Mouse (Mus musculus): ENCODE results near the gene Trim75. TPM values are rescaled to one million over a fixed set of nuclear protein-coding genes. Genes with fewer than 3 reads are reported as not detected.

The Trim75 gene
- not detected for polyA plus RNA-seq (2015; fragmentation: Illumina TruSeq; extraction: RNeasy Lipid Tissue Mini Kit (QIAGEN cat#74804); ENCODE audit: low read depth, low replicate concordance)

DNA sequence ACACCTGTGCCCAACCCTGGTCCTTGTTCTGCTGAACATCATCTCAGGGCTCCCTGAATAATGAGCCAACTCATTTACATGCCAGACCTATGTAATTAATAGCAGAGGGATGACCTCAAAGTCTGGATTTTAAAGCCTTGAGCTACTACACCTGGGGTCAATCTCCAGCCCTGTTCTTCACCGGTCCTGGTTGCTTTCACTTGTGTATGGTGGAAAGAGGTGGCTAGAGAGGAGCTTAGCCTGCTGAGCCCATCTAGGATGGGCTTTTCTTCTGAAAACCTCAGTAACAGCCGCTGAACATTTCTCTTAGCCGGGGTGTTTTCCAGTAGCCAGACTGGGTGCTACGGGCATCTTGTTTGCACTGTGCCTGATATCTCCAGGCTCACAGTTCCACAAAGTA, at the start of gene Trim75:
Trim75 (minus strand) TSS at position 101 of the 400 bp plus-strand sequence.

DNA sequence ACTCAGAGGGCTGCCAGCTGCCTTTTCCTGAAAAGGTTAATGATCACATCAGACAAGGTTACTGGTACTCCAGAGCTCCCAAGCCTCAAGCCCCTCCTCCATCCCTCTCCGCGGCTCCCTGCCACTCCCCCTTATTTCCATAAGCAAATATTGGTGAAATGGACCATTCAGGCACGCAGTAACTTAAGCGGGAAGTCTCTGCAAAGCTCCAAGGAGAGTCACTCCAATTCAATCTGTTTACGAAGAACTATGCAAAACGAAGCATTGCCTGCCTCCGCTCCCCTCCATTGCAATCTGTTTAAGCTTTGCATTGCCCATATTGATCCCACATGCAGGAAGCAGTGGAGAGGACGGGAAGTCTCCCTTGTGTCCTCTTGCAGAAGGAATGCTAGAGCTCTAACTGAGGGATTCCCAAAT, 49.5 kb upstream of the Trim75 start, which contains the start of gene Apela:
Apela (minus strand) TSS at position 220 of the 417 bp plus-strand sequence.

DNA sequence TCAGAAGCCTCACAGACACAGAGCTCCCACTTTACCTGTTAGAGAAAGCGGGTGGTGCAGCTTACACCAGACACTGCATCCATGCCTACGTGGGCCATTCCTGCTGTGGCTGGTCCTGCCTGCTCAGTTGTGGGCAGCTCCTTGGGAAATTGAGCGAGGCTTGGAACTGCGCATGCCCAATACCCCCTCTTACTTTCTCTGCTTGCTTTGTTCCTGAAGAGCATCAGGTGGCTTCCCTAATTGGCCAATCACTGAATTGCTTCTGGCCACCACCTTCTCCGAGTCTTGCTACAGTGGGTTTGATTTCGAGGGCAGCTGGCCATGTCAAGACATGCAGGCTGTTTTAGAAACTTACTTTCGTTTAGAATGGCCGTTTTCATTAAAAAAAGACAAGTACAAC, 30.8 kb upstream of the Trim75 start, which contains the start of the genes Trim61 and Trim60:
Trim61 (minus strand) TSS at position 101 of the 400 bp plus-strand sequence.
Trim60 (minus strand) TSS at position 162 of the 400 bp plus-strand sequence.

DNA sequence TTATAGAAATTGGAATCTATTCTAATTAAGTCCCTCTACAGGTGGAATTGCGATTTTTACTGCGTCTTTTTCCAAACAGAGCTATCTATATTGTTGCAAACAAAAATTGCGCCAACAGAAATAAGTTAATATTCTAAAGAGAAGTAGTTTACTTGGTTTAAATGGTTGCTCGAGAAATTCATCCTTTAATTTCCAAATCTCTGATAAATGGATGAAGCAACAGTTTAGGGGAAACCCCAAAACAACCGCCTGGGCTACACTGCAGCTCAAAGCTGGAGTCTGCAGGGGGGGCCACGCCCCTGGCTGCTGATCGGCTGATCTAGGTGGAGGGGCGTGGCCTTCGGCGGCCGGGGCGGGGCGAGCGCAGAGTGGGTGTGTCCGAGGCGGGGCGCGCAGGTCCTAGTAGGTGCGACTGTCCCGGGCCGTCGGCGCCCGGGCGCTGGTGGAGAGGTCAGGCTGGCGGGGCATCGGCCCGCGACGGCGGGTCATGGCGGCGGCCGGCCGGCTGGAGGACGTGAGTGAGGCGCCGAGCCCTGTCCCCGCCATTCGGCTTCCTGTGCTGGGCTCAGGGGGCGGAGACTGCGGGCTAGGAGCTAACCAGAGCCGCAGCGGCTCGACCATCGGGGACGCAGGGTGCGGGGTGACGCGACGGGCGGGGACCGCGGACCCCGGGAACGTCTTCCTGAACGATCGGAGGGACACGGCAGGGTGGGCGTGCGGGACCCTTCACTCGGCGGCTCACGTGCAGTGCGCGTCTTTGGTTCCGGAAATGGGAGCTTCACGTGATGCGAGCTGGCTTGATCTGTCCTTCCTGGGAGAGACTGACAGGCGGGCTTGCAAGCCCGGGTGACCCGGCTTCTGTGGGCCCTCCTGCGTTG, 40.6 kb downstream of the Trim75 start, which contains the start of gene Tmem192:
Tmem192 (plus strand) TSS at position 366 of the 878 bp plus-strand sequence.

Other genes starting within 250 kb of the Trim75 start
- 119 TPM for gene Klhl2, start 137.8 kb downstream of the Trim75 start, polyA plus RNA-seq (2015; fragmentation: Illumina TruSeq; extraction: RNeasy Lipid Tissue Mini Kit (QIAGEN cat#74804); ENCODE audit: low read depth, low replicate concordance)
- 38.8 TPM for gene Tmem192, start 40.6 kb downstream of the Trim75 start, polyA plus RNA-seq (2015; fragmentation: Illumina TruSeq; extraction: RNeasy Lipid Tissue Mini Kit (QIAGEN cat#74804); ENCODE audit: low read depth, low replicate concordance)
- gene Trim61, start 30.7 kb upstream of the Trim75 start, polyA plus RNA-seq (2015; fragmentation: Illumina TruSeq; extraction: RNeasy Lipid Tissue Mini Kit (QIAGEN cat#74804); ENCODE audit: low read depth, low replicate concordance), result not detected
- not detected for gene Trim60, start 30.8 kb upstream of the Trim75 start, polyA plus RNA-seq (2015; fragmentation: Illumina TruSeq; extraction: RNeasy Lipid Tissue Mini Kit (QIAGEN cat#74804); ENCODE audit: low read depth, low replicate concordance)
- gene Apela, start 49.5 kb upstream of the Trim75 start, polyA plus RNA-seq (2015; fragmentation: Illumina TruSeq; extraction: RNeasy Lipid Tissue Mini Kit (QIAGEN cat#74804); ENCODE audit: low read depth, low replicate concordance), result not detected
- gene Gm10663, start 87.2 kb upstream of the Trim75 start, polyA plus RNA-seq (2015; fragmentation: Illumina TruSeq; extraction: RNeasy Lipid Tissue Mini Kit (QIAGEN cat#74804); ENCODE audit: low read depth, low replicate concordance), result not detected
- gene BC030870, start 141.7 kb upstream of the Trim75 start, polyA plus RNA-seq (2015; fragmentation: Illumina TruSeq; extraction: RNeasy Lipid Tissue Mini Kit (QIAGEN cat#74804); ENCODE audit: low read depth, low replicate concordance), result not detected

Data from brain, adult 10 weeks (tissue).